Mouse (Mus musculus) ZHBTc4 (cell line): Measurements from ENCODE around the gene Tmem186.

Experiments
- DNase-seq: peaks from one replicate; pipeline ENCODE4 v3.0.0-alpha.2; 2011; ENCODE audit warnings: low read depth, low spot score

Tmem186 gene

GRCm38 (mm10) chr16:8612214-8613005 is 25.1 kb downstream of the Tmem186 start:
- no peak for DNase-seq

GRCm38 (mm10) chr16:8610397-8610796 is 27.1 kb downstream of the Tmem186 start:
- DNase-seq: no peak

- DNase-seq: no peak
Observed at GRCm38 (mm10) chr16:8603789-8604188, 33.7 kb downstream of the Tmem186 start.

GRCm38 (mm10) chr16:8597516-8597915 is 40.0 kb downstream of the Tmem186 start:
- no peak for DNase-seq

- DNase-seq: no peak
Observed at GRCm38 (mm10) chr16:8596336-8596735, 41.2 kb downstream of the Tmem186 start.

GRCm38 (mm10) chr16:8595411-8595810 is 42.1 kb downstream of the Tmem186 start:
- DNase-seq: no peak

- DNase-seq: no peak
Observed at GRCm38 (mm10) chr16:8585056-8585455, 52.5 kb downstream of the Tmem186 start.

GRCm38 (mm10) chr16:8584248-8584647 is 53.3 kb downstream of the Tmem186 start:
- no peak for DNase-seq
